Mouse (Mus musculus): ENCODE data around the gene Gm7697.
"Not testable (repeated sequence)": the region's sequence is repeated elsewhere in the genome, so short reads cannot be mapped to it uniquely, and the experiment has no call there.

GRCm38 (mm10) chr8:69549556-69549955 is 26.8 kb upstream of the Gm7697 start:
- not testable (repeated sequence) for TF ChIP-seq POLR2A (IDR thresholded peaks at IDR 0.05; ENCODE audit: insufficient read length, low read depth); SRF (IDR thresholded peaks at IDR 0.05; ENCODE audit: control insufficient read depth, insufficient read length, low read depth); MAX (IDR thresholded peaks at IDR 0.05; ENCODE audit: low read depth); USF1 (IDR thresholded peaks at IDR 0.05; ENCODE audit: low read depth); CEBPB (IDR thresholded peaks at IDR 0.05; ENCODE audit: insufficient read depth, poor library complexity, severe bottlenecking); POLR2AphosphoS2 (IDR thresholded peaks at IDR 0.05; ENCODE audit: insufficient read length, low read depth); E2F4 (IDR thresholded peaks at IDR 0.05; ENCODE audit: insufficient read depth); MYOG (IDR thresholded peaks at IDR 0.05; ENCODE audit: control insufficient read depth in 1 of 3, insufficient read depth in 1 of 3, insufficient read length in 2 of 3, low read depth in 2 of 3); TCF3 (IDR thresholded peaks at IDR 0.05; ENCODE audit: insufficient read length, low read depth); MYOD1 (IDR thresholded peaks at IDR 0.05; ENCODE audit: control insufficient read depth in 1 of 3, insufficient read length in 2 of 3, low read depth in 2 of 3); REST (IDR thresholded peaks at IDR 0.05; ENCODE audit: insufficient read depth, insufficient read length); TCF12 (IDR thresholded peaks at IDR 0.05; ENCODE audit: insufficient read depth, poor library complexity, severe bottlenecking)

Data from myocyte (in vitro differentiated cells).